Mouse (Mus musculus) heart, adult 10 weeks (tissue): Measurements from ENCODE around the gene Pemt. TPM values are rescaled to one million over a fixed set of nuclear protein-coding genes. Genes with fewer than 3 reads are reported as not detected.

Source experiments
- polyA plus RNA-seq: library from polyadenylated mRNA; stranded (reverse); fragments of 350-450 nt; fragmentation: Illumina TruSeq; extraction: RNeasy Lipid Tissue Mini Kit (QIAGEN cat#74804); gene quantifications from one replicate; pipeline ENCODE4 v1.2.3, GENCODE M21; 2014; ENCODE audit warnings: low read depth, low replicate concordance

Gene Pemt
- 2.5 TPM for polyA plus RNA-seq

DNA sequence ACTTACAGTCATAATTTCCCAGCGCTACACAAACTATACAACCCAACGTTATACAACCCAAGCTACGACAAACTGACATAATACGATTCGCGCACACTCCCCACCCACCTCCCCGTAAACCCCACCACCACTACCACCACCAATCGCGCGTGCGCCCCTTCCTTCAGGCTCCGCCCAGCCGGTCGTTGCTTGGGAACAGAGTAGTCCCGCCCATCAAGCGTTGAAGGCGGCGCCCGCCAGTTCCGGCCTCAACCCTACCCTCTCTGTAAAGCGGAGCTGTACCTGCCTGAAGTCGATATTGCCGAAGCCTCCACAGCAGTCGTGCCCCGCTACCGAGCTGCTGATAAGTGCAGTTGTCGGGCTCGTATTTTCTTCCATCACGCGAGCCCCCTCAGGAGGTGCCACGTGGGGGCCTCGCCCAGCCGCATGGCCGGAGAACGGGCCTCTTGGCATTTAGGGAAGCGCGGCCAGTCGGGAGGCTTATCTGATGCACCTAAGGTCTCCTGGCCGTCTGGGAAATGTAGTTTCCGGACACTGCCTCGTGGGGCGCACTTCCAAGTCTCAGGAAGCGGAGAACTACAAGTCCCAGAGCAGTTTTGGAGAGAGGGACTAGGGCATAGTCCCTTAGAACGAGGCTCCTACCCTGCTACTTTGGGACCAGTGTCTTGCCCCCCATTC lies at the start of gene Pemt:
Gene Pemt (minus strand): TSS at position 432 of the 678 bp plus-strand sequence.

DNA sequence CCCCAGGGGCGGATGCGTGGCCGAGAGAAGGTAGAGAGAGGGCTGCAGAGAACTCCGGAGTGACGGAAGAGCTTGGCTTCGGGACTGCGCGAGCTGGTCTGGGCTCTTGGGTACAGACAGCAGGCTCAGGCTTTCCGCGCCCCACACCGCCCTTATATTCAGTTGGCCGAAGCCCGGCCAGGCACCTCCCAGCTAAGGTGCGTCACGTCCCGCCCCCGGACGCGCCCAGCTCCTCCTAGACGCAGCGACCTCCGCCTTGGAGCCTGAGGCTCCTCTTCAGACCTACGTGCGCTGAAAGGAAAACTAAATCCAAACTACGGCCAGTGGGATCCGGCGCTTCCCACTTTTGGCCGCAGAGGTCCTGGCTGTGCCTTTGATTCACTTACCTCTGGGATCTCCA lies 81.5 kb downstream of the Pemt start, which contains the start of gene Rasd1:
Gene Rasd1 (minus strand): TSS at position 127 of the 400 bp plus-strand sequence.

DNA sequence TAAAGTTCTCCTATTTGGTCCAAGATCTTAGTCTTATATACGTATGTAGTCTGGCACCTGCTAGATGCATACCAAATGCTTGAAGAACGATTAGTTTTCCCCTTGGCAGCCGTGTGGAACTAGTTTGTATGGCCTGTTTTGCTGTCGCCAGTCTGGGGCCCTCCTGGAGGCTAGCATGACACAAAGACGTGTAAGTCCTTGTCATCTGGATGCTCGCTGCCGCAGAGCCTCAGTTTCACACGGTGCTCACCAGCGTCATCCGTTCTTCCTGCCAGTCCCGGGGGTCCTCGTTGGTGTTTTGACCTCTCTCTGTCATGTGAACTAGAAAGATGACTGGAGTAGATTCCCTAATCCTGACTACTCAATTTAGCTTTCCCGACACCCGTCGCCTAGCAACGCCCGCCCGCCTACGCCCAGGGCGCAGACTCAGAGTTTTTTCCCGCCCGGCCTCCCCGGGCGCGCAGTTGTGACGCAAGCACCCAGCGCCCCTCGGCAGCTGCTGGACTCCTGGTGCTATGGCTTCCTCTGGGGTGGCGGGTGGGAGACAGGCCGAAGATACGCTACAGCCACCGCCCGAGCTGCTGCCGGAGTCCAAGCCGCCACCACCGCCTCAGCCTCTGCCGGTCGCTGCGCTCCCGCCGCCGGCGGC lies 98.4 kb downstream of the Pemt start, which contains the start of gene Med9:
Gene Med9 (plus strand): TSS at position 455 of the 649 bp plus-strand sequence.

Other genes starting within 250 kb of the Pemt start
- 55.2 TPM for gene Flcn, start 236.5 kb downstream of the Pemt start, polyA plus RNA-seq
- gene Nt5m, start 207.0 kb downstream of the Pemt start, polyA plus RNA-seq: 23.6 TPM
- 106 TPM for gene Cops3, start 206.7 kb downstream of the Pemt start, polyA plus RNA-seq
- 28.3 TPM for gene Med9, start 98.3 kb downstream of the Pemt start, polyA plus RNA-seq
- gene Rasd1, start 81.5 kb downstream of the Pemt start, polyA plus RNA-seq: 4.2 TPM
- 19.7 TPM for gene Rai1, start 58.5 kb upstream of the Pemt start, polyA plus RNA-seq
- 22.1 TPM for gene Srebf1, start 176.1 kb upstream of the Pemt start, polyA plus RNA-seq